Mouse (Mus musculus) heart, embryonic 14.5 days (tissue): ENCODE results near the gene Gm49486. TPM values are rescaled to one million over a fixed set of nuclear protein-coding genes. Genes with fewer than 3 reads are reported as not detected.
A peak's percentile ranks its signal among the peaks of the same experiment; 100 is the strongest.
"Not testable (repeated sequence)": the region's sequence is repeated elsewhere in the genome, so short reads cannot be mapped to it uniquely, and the experiment has no call there.

Experiments used
- ATAC-seq: fragments of 200-750 bp; cut with Nextera tagmentation; 2 replicates; pipeline ENCODE4 v1.8.0; 2017; ENCODE audit warnings: low read depth, moderate TSS enrichment; ENCODE audit not compliant: insufficient number of reproducible peaks, insufficient read depth, low FRiP score
- H3K27ac ChIP-seq, 2 experiments: fragments of 200-500 bp in 1 of 2; fragments of 300-500 bp in 1 of 2; sonication (generic) in 1 of 2; replicated peaks in 1 of 2; 2 replicates each; pipeline ENCODE4 v1.5.1; 2012 to 2014; ENCODE audit warnings: low read depth in 2 of 2, low read length in 2 of 2, control low read depth in 1 of 2, mild to moderate bottlenecking in 1 of 2, mixed read lengths in 1 of 2; ENCODE audit not compliant: control insufficient read depth in 1 of 2, insufficient read depth in 1 of 2
- H3K27me3 ChIP-seq: fragments of 300-500 bp; sonication (generic); 2 replicates; pipeline ENCODE4 v1.6.1; 2014; ENCODE audit warnings: mild to moderate bottlenecking, low read length, control low read depth; ENCODE audit not compliant: control insufficient read depth, insufficient read depth
- H3K36me3 ChIP-seq: fragments of 300-500 bp; sonication (generic); 2 replicates; pipeline ENCODE4 v1.6.1; 2014; ENCODE audit warnings: mild to moderate bottlenecking, control low read depth, low read length, mixed read lengths; ENCODE audit not compliant: control insufficient read depth, insufficient read depth
- H3K4me1 ChIP-seq, 2 experiments: fragments of 200-500 bp in 1 of 2; fragments of 300-500 bp in 1 of 2; sonication (generic) in 1 of 2; 2 replicates each; pipeline ENCODE4 v1.6.1; 2012 to 2014; ENCODE audit warnings: low read length in 2 of 2, control low read depth in 1 of 2, mixed read lengths in 1 of 2; ENCODE audit not compliant: control insufficient read depth in 2 of 2, insufficient read depth in 2 of 2
- H3K4me2 ChIP-seq: fragments of 300-500 bp; sonication (generic); 2 replicates; pipeline ENCODE4 v1.6.1; 2014; ENCODE audit warnings: mild to moderate bottlenecking, low read length
- H3K4me3 ChIP-seq, 2 experiments: fragments of 200-500 bp in 1 of 2; fragments of 300-500 bp in 1 of 2; sonication (generic) in 1 of 2; 2 replicates each; pipeline ENCODE4 v1.5.1; 2012 to 2014; ENCODE audit warnings: low read length in 2 of 2, mild to moderate bottlenecking in 2 of 2, control low read depth in 1 of 2, low read depth in 1 of 2, moderate library complexity in 1 of 2; ENCODE audit not compliant: control insufficient read depth in 1 of 2, insufficient read depth in 1 of 2
- H3K9ac ChIP-seq: fragments of 300-500 bp; sonication (generic); 2 replicates; pipeline ENCODE4 v1.6.1; 2014; ENCODE audit warnings: mild to moderate bottlenecking, low read length
- H3K9me3 ChIP-seq: fragments of 300-500 bp; sonication (generic); 2 replicates; pipeline ENCODE4 v1.6.1; 2016; ENCODE audit warnings: low read length, control low read depth; ENCODE audit not compliant: control insufficient read depth
- WGBS: fragments of 180-500 bp; shearing (Covaris S2); extraction: QIAGEN DNeasy Blood & Tissue Kit; methylation state at CpG from one replicate; pipeline ENCODE4 v1.1.7; 2014; 5-methylcytosine and 5-hydroxymethylcytosine counted together
- polyA plus RNA-seq: library from polyadenylated mRNA; unstranded; fragments of >200 nt; fragmentation: Nextera tagmentation; extraction: Ambion mirVana; gene quantifications from 2 replicates; pipeline ENCODE4 v1.2.1, GENCODE M21; 2014

Gene Gm49486
- polyA plus RNA-seq, 1 experiment from 2014 or later: 0.63 TPM

GRCm38 (mm10) chr15:79210357-79210756 lies 18.8 kb upstream of the Gm49486 start:
- Histone ChIP-seq H3K27ac (0 out of 4 replicates have a peak overlapping the region, but pooled peaks have one; percentile 9 to 10), H3K27me3 (no peaks in the 10 kb centered on the region)

GRCm38 (mm10) chr15:79212750-79213446 lies 16.3 kb upstream of the Gm49486 start:
- 90% methylated on average over 26 of the region's 26 CpGs for WGBS
- no peaks in the 10 kb centered on the region for H3K9me3 ChIP-seq
- H3K36me3 ChIP-seq: no peaks in the 10 kb centered on the region
- H3K4me3 ChIP-seq: no peak overlapping the region
- H3K4me2 ChIP-seq: no peak overlapping the region
- no peak overlapping the region for H3K9ac ChIP-seq
- no peaks in the 10 kb centered on the region for H3K27me3 ChIP-seq
- ATAC-seq: no peak
- H3K4me1 ChIP-seq: peaks cover 7 to 19% of the 10 kb centered on the region in 2 experiments; a peak in 3 of 4 replicates
- no peak overlapping the region for H3K27ac ChIP-seq

More at GRCm38 (mm10) chr15:79210357-79210756, 18.8 kb upstream of the Gm49486 start:
- Histone ChIP-seq H3K4me2 (no peak overlapping the region), H3K4me1 (peaks cover 7 to 19% of the 10 kb centered on the region in 2 experiments; a peak in 3 of 4 replicates), H3K36me3 (no peaks in the 10 kb centered on the region), H3K4me3 (no peak overlapping the region), H3K9ac (no peak overlapping the region), H3K9me3 (no peaks in the 10 kb centered on the region)
- WGBS: 63% methylated on average over 2 of the region's 2 CpGs
- no peak for ATAC-seq

DNA sequence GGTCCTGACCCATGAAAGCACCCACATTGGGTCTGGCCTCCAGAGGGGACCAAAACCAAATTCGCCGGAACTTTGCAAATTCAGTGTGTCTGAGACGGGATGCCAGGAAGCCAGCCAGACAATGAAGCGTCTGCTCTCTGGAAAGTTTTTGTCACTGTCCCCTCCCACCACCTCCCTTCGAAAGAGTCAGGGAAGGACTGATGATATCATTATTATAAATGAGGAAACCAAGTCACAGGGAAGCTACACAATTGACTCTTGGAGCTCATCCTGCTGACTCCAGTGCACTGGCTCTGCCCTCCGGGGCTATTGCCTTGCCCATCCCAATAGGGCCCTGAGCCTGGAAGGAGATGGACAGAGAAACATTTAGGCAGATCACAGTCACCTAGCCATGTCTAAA lies 15.6 kb upstream of the Gm49486 start:
- Histone ChIP-seq H3K9me3 (no peaks in the 10 kb centered on the region), H3K36me3 (no peaks in the 10 kb centered on the region), H3K27me3 (no peaks in the 10 kb centered on the region), H3K4me3 (no peak overlapping the region), H3K4me2 (no peak overlapping the region), H3K9ac (no peak overlapping the region), H3K4me1 (peaks cover 7 to 17% of the 10 kb centered on the region in 2 experiments; a peak in 3 of 4 replicates), H3K27ac (no peak overlapping the region)
- 56% methylated on average over 6 of the region's 6 CpGs for WGBS
- ATAC-seq: no peak

DNA sequence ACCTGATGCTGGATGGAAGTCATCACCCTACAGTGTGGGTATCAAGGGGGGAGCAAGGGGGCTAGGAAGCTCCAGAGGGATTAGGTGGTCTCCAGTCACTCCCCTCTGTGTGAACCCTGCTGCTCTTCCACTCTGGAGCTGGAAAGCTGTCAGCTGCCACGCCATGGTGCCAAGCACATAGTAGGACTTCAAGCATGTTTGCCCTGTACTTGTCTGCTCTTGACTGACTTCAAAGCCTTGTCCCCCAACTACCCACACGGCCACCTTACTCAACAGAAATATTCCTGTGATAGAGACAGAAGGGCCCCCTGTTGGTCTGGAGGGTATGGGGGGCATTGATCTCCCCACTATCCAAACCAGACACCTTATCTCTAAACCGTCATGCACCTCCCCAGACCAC lies 13.0 kb upstream of the Gm49486 start:
- Histone ChIP-seq H3K4me1 (peaks cover 3 to 11% of the 10 kb centered on the region in 2 experiments; a peak in 2 of 4 replicates), H3K27ac (no peak overlapping the region), H3K9me3 (no peaks in the 10 kb centered on the region), H3K4me3 (no peak overlapping the region), H3K36me3 (no peaks in the 10 kb centered on the region), H3K4me2 (no peak overlapping the region), H3K9ac (no peak overlapping the region), H3K27me3 (no peaks in the 10 kb centered on the region)
- WGBS: 53% methylated on average over 3 of the region's 3 CpGs
- ATAC-seq: no peak

- no peak overlapping the region for H3K4me3 ChIP-seq
- H3K4me1 ChIP-seq: peaks cover 0 to 1% of the 10 kb centered on the region in 2 experiments; a peak in 1 of 4 replicates
- 0% methylated on average over 1 of the region's 1 CpGs for WGBS
- no peak for ATAC-seq
- no peak overlapping the region for H3K4me2 ChIP-seq
- H3K9me3 ChIP-seq: no peaks in the 10 kb centered on the region
- H3K36me3 ChIP-seq: no peaks in the 10 kb centered on the region
- no peak overlapping the region for H3K9ac ChIP-seq
- H3K27me3 ChIP-seq: no peaks in the 10 kb centered on the region
- no peak overlapping the region for H3K27ac ChIP-seq
These were observed 9.6 kb upstream of the Gm49486 start for GRCm38 (mm10) chr15:79219572-79219971.

DNA sequence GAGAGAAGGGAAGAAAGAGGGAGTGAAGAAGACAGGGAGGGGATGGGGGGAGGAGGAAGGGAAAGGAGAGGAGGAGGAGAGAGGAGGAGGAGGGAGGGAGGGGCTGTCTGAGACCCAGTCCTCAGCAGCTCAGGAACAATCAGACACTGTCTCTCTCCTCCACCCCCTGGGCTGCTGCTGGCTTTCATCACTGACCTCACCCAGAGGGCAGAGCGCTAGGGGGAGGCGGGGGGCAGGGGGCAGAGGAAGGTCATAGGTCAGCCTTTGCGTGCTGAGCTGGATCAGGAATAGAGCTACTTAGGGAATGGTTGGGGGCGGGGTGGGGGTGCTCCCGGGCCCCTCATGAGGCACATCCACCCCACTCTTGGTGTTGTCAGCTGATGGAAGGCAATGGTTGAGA lies 5.5 kb upstream of the Gm49486 start:
- Histone ChIP-seq H3K4me1 (peaks cover 0 to 2% of the 10 kb centered on the region in 2 experiments; a peak in 1 of 4 replicates), H3K9me3 (no peaks in the 10 kb centered on the region), H3K4me3 (no peak overlapping the region), H3K36me3 (no peaks in the 10 kb centered on the region), H3K27ac (no peak overlapping the region), H3K9ac (no peak overlapping the region), H3K4me2 (no peak overlapping the region), H3K27me3 (no peaks in the 10 kb centered on the region)
- ATAC-seq: no peak
- 9% methylated on average over 5 of the region's 5 CpGs for WGBS

- H3K9ac ChIP-seq: no peak overlapping the region
- WGBS: 12% methylated on average over 5 of the region's 5 CpGs
- no peak for ATAC-seq
- H3K27me3 ChIP-seq: no peaks in the 10 kb centered on the region
- H3K4me1 ChIP-seq: peaks cover 3 to 4% of the 10 kb centered on the region in 2 experiments
- H3K9me3 ChIP-seq: no peaks in the 10 kb centered on the region
- no peak overlapping the region for H3K4me2 ChIP-seq
- H3K27ac ChIP-seq: no peak overlapping the region
- H3K36me3 ChIP-seq: no peaks in the 10 kb centered on the region
- H3K4me3 ChIP-seq: no peak overlapping the region
These were observed 4.5 kb upstream of the Gm49486 start for GRCm38 (mm10) chr15:79224685-79225084.

DNA sequence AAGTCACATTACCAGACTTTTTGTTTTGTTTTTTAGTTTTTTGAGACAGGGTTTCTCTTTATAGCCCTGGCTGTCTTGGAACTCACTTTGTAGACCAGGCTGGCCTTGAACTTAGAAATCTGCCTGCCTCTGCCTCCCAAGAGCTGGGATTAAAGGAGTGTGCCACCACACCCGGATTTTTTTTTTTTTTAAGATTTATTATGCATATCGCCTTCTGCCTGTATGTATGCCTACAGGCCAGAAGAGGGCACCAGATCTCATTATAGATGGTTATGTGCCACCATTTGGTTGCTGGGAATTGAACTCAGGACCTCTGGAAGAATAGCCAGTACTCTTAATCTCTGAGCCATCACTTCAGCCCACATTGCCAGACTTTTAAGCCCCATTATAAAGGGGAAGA lies 3.4 kb upstream of the Gm49486 start:
- not testable (repeated sequence) for H3K27me3 ChIP-seq, H3K9me3 ChIP-seq, ATAC-seq, H3K36me3 ChIP-seq, H3K9ac ChIP-seq, H3K4me2 ChIP-seq, H3K4me1 ChIP-seq, H3K27ac ChIP-seq, H3K4me3 ChIP-seq
- 60% methylated on average over 2 of the region's 2 CpGs for WGBS
